Mouse (Mus musculus) MEL (cell line): ENCODE results near the gene Tnfsf9. TPM values are rescaled to one million over a fixed set of nuclear protein-coding genes. Genes with fewer than 3 reads are reported as not detected.
"Not testable (repeated sequence)": the region's sequence is repeated elsewhere in the genome, so short reads cannot be mapped to it uniquely, and the experiment has no call there.

Experiments
- DNase-seq: peaks from one replicate; pipeline ENCODE4 v3.0.0; 2011; ENCODE audit warnings: low read depth, low spot score
- H3K27ac ChIP-seq: 2 replicates; pipeline ENCODE4 v1.5.1; 2012; ENCODE audit warnings: low read depth, mild to moderate bottlenecking, control low read depth, low read length, moderate library complexity; ENCODE audit not compliant: control insufficient read depth
- H3K27me3 ChIP-seq, 2 experiments: fragments of 150-350 bp in 1 of 2; sonication (generic) in 1 of 2; 2 replicates each; pipeline ENCODE4 v1.6.1; 2012; ENCODE audit warnings: low read length in 2 of 2, mild to moderate bottlenecking in 2 of 2, improper control_type of control experiment in 1 of 2, moderate library complexity in 1 of 2; ENCODE audit not compliant: insufficient read depth in 2 of 2, control insufficient read depth in 1 of 2
- H3K36me3 ChIP-seq, 2 experiments: 2 replicates each; pipeline ENCODE4 v1.6.1; 2012 to 2014; ENCODE audit warnings: low read length in 2 of 2, improper control_type of control experiment in 1 of 2, inconsistent platforms in 1 of 2, mild to moderate bottlenecking in 1 of 2; ENCODE audit not compliant: insufficient read depth in 2 of 2, control insufficient read depth in 1 of 2
- H3K4me1 ChIP-seq, 2 experiments: fragments of 150-350 bp in 1 of 2; sonication (generic) in 1 of 2; 2 replicates each; pipeline ENCODE4 v1.6.1; 2012; ENCODE audit warnings: low read length in 2 of 2, improper control_type of control experiment in 1 of 2, mild to moderate bottlenecking in 1 of 2; ENCODE audit not compliant: insufficient read depth in 2 of 2, control insufficient read depth in 1 of 2
- H3K4me3 ChIP-seq, 2 experiments: fragments of 150-350 bp in 1 of 2; sonication (generic) in 1 of 2; 2 replicates each; pipeline ENCODE4 v1.5.1; 2012; ENCODE audit warnings: low read depth in 2 of 2, low read length in 2 of 2, mild to moderate bottlenecking in 2 of 2, moderate library complexity in 2 of 2, control low read depth in 1 of 2, improper control_type of control experiment in 1 of 2; ENCODE audit not compliant: control insufficient read depth in 1 of 2, insufficient read depth in 1 of 2
- H3K79me2 ChIP-seq: 2 replicates; pipeline ENCODE4 v1.6.1; 2012; ENCODE audit warnings: mild to moderate bottlenecking, low read length, moderate library complexity; ENCODE audit not compliant: control insufficient read depth, poor library complexity, insufficient read depth
- H3K9ac ChIP-seq: 2 replicates; pipeline ENCODE4 v1.6.1; 2012; ENCODE audit warnings: low read depth, mild to moderate bottlenecking, control low read depth, low read length, moderate library complexity; ENCODE audit not compliant: control insufficient read depth, poor library complexity, severe bottlenecking
- H3K9me3 ChIP-seq: fragments of 150-350 bp; sonication (generic); replicated peaks from 2 replicates; pipeline ENCODE4 v1.6.1; 2012; ENCODE audit warnings: mild to moderate bottlenecking, low read length, improper control_type of control experiment, moderate library complexity; ENCODE audit not compliant: insufficient read depth
- BHLHE40 ChIP-seq: IDR thresholded peaks from 2 replicates; pipeline ENCODE4 v1.6.1; 2012; ENCODE audit warnings: low read depth, mild to moderate bottlenecking, inconsistent platforms, low read length, improper control_type of control experiment, borderline replicate concordance
- CHD1 ChIP-seq: IDR thresholded peaks from 2 replicates; pipeline ENCODE4 v1.6.1; 2012; ENCODE audit warnings: low read depth, mild to moderate bottlenecking, inconsistent platforms, low read length, improper control_type of control experiment
- E2F4 ChIP-seq: IDR thresholded peaks from 2 replicates; pipeline ENCODE4 v1.6.1; 2011; ENCODE audit warnings: low read depth, low read length, improper control_type of control experiment, borderline replicate concordance
- ELF1 ChIP-seq: IDR thresholded peaks from 2 replicates; pipeline ENCODE4 v1.6.1; 2014; ENCODE audit warnings: low read depth, mild to moderate bottlenecking, inconsistent platforms, low read length, improper control_type of control experiment, moderate library complexity
- EP300 ChIP-seq, 2 experiments: IDR thresholded peaks; 2 replicates each; pipeline ENCODE4 v1.6.1; 2011; ENCODE audit warnings: improper control_type of control experiment in 2 of 2, low read length in 2 of 2, low read depth in 1 of 2, mild to moderate bottlenecking in 1 of 2
- ETS1 ChIP-seq: IDR thresholded peaks from 2 replicates; pipeline ENCODE4 v1.6.1; 2012; ENCODE audit warnings: low read depth, mild to moderate bottlenecking, inconsistent platforms, low read length, improper control_type of control experiment, moderate library complexity
- GABPA ChIP-seq: IDR thresholded peaks from 2 replicates; pipeline ENCODE4 v1.6.1; 2012; ENCODE audit warnings: low read depth, mild to moderate bottlenecking, inconsistent platforms, low read length, improper control_type of control experiment, moderate library complexity
- GATA1 ChIP-seq: IDR thresholded peaks from 2 replicates; pipeline ENCODE4 v1.6.1; 2011; ENCODE audit warnings: low read depth, low read length, improper control_type of control experiment
- HCFC1 ChIP-seq: IDR thresholded peaks from 2 replicates; pipeline ENCODE4 v1.6.1; 2012; ENCODE audit warnings: low read depth, mild to moderate bottlenecking, inconsistent platforms, low read length, improper control_type of control experiment, moderate library complexity
- KAT2A ChIP-seq: conservative IDR thresholded peaks from 2 replicates; pipeline ENCODE4 v1.6.1; 2012; ENCODE audit warnings: low read depth, low read length, improper control_type of control experiment, inconsistent platforms
- MAX ChIP-seq: IDR thresholded peaks from 2 replicates; pipeline ENCODE4 v1.6.1; 2011; ENCODE audit warnings: low read length, improper control_type of control experiment
- MYB ChIP-seq: IDR thresholded peaks from 2 replicates; pipeline ENCODE4 v1.6.1; 2011; ENCODE audit warnings: mild to moderate bottlenecking, low read depth, low read length, improper control_type of control experiment
- NELFE ChIP-seq: IDR thresholded peaks from 2 replicates; pipeline ENCODE4 v1.6.1; 2011; ENCODE audit warnings: low read depth, low read length, improper control_type of control experiment
- POLR2A ChIP-seq, 2 experiments: IDR thresholded peaks; 2 replicates each; pipeline ENCODE4 v1.6.1; 2011 to 2012; ENCODE audit warnings: low read length in 2 of 2, mild to moderate bottlenecking in 2 of 2, control low read depth in 1 of 2, improper control_type of control experiment in 1 of 2, low read depth in 1 of 2, moderate library complexity in 1 of 2; ENCODE audit not compliant: control insufficient read depth in 1 of 2, insufficient read depth in 1 of 2, poor library complexity in 1 of 2
- POLR2AphosphoS2 ChIP-seq: IDR thresholded peaks from 2 replicates; pipeline ENCODE4 v1.6.1; 2011; ENCODE audit warnings: low read length, improper control_type of control experiment
- POLR2AphosphoS5 ChIP-seq: IDR thresholded peaks from 2 replicates; pipeline ENCODE4 v1.6.1; 2012; ENCODE audit warnings: low read depth, borderline replicate concordance, mild to moderate bottlenecking, inconsistent platforms, low read length, moderate library complexity, mixed read lengths
- RAD21 ChIP-seq: IDR thresholded peaks from 2 replicates; pipeline ENCODE4 v1.6.1; 2011; ENCODE audit warnings: mild to moderate bottlenecking, low read depth, low read length, improper control_type of control experiment
- TAL1 ChIP-seq: IDR thresholded peaks from 2 replicates; pipeline ENCODE4 v1.6.1; 2012; ENCODE audit warnings: mild to moderate bottlenecking, inconsistent platforms, low read length, moderate library complexity, mixed read lengths
- TBP ChIP-seq: IDR thresholded peaks from 2 replicates; pipeline ENCODE4 v1.8.0; 2011; ENCODE audit warnings: low read depth, low read length, improper control_type of control experiment
- TCF12 ChIP-seq: IDR thresholded peaks from 2 replicates; pipeline ENCODE4 v1.6.1; 2014; ENCODE audit warnings: low read depth, mild to moderate bottlenecking, inconsistent platforms, low read length, improper control_type of control experiment, moderate library complexity
- UBTF ChIP-seq: IDR thresholded peaks from 2 replicates; pipeline ENCODE4 v1.6.1; 2012; ENCODE audit warnings: low read depth, mild to moderate bottlenecking, inconsistent platforms, low read length, improper control_type of control experiment, moderate library complexity, borderline replicate concordance; ENCODE audit not compliant: insufficient read depth
- ZC3H11A ChIP-seq: IDR thresholded peaks from 2 replicates; pipeline ENCODE4 v1.6.1; 2012; ENCODE audit warnings: low read depth, mild to moderate bottlenecking, inconsistent platforms, low read length, improper control_type of control experiment
- ZKSCAN1 ChIP-seq: IDR thresholded peaks from 2 replicates; pipeline ENCODE4 v1.6.1; 2012; ENCODE audit warnings: low read depth, mild to moderate bottlenecking, inconsistent platforms, low read length, improper control_type of control experiment, moderate library complexity
- ZMIZ1 ChIP-seq: IDR thresholded peaks from 2 replicates; pipeline ENCODE4 v1.6.1; 2012; ENCODE audit warnings: low read depth, mild to moderate bottlenecking, inconsistent platforms, low read length, improper control_type of control experiment, moderate library complexity
- polyA plus RNA-seq, 2 experiments: library from polyadenylated mRNA; stranded (reverse) in 1 of 2; unstranded in 1 of 2; fragments of >175 nt in 1 of 2; fragments of >200 nt in 1 of 2; gene quantifications; 2 replicates each; pipeline versions ENCODE4 v1.2.1 to v1.2.4; 2012; ENCODE audit warnings: low replicate concordance in 2 of 2, low read depth in 1 of 2; ENCODE audit not compliant: insufficient read length in 2 of 2, insufficient read depth in 1 of 2, missing spikeins in 1 of 2
- total RNA-seq: library from RNA; depleted of rRNA; stranded (reverse); fragments of 300-350 nt; gene quantifications from 2 replicates; pipeline ENCODE4 v1.2.3, GENCODE M21; 2012

The Tnfsf9 gene
- total and polyA plus RNA-seq, 3 experiments = 2.0 to 3.4 TPM; not detected in 1

DNA sequence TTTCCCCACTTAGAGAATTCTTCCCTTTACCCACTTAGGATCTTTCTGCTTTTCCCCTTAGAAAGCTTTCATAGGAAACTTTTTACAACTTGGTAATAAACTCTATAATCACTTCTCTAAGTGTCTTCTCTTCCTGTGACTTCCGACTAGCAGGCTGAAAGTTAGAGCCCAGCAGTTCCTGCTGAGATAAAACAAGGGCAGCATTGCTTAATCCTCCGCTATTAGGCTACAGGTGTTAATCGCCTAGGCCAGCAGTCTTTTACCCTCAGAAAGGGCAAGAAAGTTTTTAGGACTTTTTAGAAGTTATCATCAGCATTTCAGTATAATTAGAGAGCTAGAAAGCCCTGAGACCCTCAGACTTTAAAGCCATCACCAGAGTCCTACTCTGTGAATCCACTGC lies 28.9 kb downstream of the Tnfsf9 start:
- H3K9me3 ChIP-seq, H3K79me2 ChIP-seq, H3K27me3 ChIP-seq, H3K9ac ChIP-seq: not testable (repeated sequence)
- Histone ChIP-seq H3K36me3 (peaks cover 0 to 35% of the 10 kb centered on the region in 2 experiments; a peak in 2 of 4 replicates), H3K27ac (peak overlapping the region; percentile 54), H3K4me3 (peak overlapping the region in 1 of 2 experiments; percentile 48; a peak in 2 of 4 replicates), H3K4me1 (peaks cover 25 to 43% of the 10 kb centered on the region in 2 experiments)
- peak; percentile 76 for DNase-seq
- peak; percentile 71 for TF ChIP-seq ETS1
- TF ChIP-seq TCF12 = peak; percentile 49; the same call in 1 of the 2 replicates
- 0 out of 2 replicates have a peak, but pooled peaks have one; percentile 9 for TF ChIP-seq HCFC1
- 0 out of 4 replicates have a peak, but pooled peaks of 1 of the 2 experiments have one; percentile 26 for TF ChIP-seq POLR2A (IDR thresholded peaks at IDR 0.05; ENCODE audit: control insufficient read depth in 1 of 2, insufficient read depth in 1 of 2, low read depth in 1 of 2, low read length in 2 of 2, poor library complexity in 1 of 2)
- peak; percentile 71 for TF ChIP-seq GATA1
- TF ChIP-seq EP300 (IDR thresholded peaks at IDR 0.05; ENCODE audit: low read depth in 1 of 2, low read length in 2 of 2) = peak; percentile 65 to 70
- peak; percentile 55 for TF ChIP-seq TAL1

DNA sequence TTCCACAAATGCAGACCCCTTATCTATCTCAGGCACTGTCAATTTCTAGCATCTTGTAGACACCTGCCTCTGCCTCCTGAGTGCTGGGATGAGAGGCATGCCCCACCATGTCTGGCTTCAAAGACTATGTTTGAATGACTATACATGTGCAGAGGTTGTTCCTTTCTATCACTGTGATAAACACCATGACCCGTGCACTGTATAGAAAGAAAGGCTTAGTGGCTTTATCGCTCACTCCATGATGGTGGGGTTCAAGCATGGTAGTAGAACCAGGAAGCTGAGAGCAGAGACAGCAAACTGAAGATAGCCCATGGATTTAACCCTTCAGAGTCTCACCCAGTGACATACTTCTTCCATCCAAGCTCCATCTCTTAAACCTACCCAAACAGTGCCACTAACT lies 29.6 kb downstream of the Tnfsf9 start:
- Histone ChIP-seq H3K36me3 (peaks cover 0 to 36% of the 10 kb centered on the region in 2 experiments; a peak in 2 of 4 replicates), H3K27ac (peak overlapping the region; percentile 54), H3K4me3 (no peak overlapping the region)
- TF ChIP-seq BHLHE40 (0 out of 2 replicates have a peak, but pooled peaks have one; percentile 35), RAD21 (no peak), ELF1 (peak; percentile 50; the same call in 1 of the 2 replicates), TAL1 (peak; percentile 59), ETS1 (0 out of 2 replicates have a peak, but pooled peaks have one; percentile 32), ZKSCAN1 (no peak), MAX (0 out of 2 replicates have a peak, but pooled peaks have one; percentile 37), EP300 (IDR thresholded peaks at IDR 0.05; ENCODE audit: low read depth in 1 of 2, low read length in 2 of 2) (peak; percentile 3 to 67; a peak in 3 of 4 replicates), POLR2AphosphoS2 (no peak), GATA1 (peak; percentile 63; the same call in 1 of the 2 replicates), HCFC1 (no peak)
- TF ChIP-seq, all 39 proteins: peak for 7
- Histone ChIP-seq H3K27me3 (no peaks in the 10 kb centered on the region), H3K9me3 (no peaks in the 10 kb centered on the region), H3K9ac (no peak overlapping the region), H3K4me1 (peaks cover 25 to 41% of the 10 kb centered on the region in 2 experiments), H3K79me2 (no peaks in the 10 kb centered on the region)
- peak; percentile 69 for DNase-seq

DNA sequence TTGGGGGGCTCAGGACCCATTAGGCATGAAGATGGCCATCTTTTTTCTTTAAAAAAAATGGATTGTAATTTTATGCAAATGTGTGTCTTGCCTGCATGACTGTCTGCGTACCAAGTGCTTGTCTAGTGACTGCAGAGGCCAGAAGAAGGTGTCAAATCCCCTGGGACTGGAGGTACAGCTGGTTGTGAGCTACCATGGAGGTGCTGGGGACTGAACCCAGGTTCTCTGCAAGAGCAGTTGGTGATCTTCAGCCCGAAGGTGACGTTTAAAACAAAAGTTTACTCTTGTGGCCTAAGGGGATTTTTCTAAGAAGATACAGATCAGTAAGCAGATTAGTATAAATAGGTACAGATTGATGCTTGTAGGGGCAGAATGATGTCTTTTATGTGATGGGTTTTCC lies 30.5 kb downstream of the Tnfsf9 start:
- Histone ChIP-seq H3K79me2 (no peaks in the 10 kb centered on the region), H3K4me1 (peaks cover 22 to 48% of the 10 kb centered on the region in 2 experiments)
- no peak for DNase-seq
- TF ChIP-seq TBP (no peak), UBTF (no peak), KAT2A (no peak), RAD21 (no peak), MYB (no peak), POLR2AphosphoS5 (no peak), GABPA (no peak), CHD1 (no peak), ZMIZ1 (no peak), BHLHE40 (no peak), E2F4 (no peak), ZC3H11A (no peak), NELFE (no peak)
- TF ChIP-seq, all 39 proteins: peak for 0
- Histone ChIP-seq H3K27me3 (no peaks in the 10 kb centered on the region), H3K9ac (no peak overlapping the region), H3K27ac (no peak overlapping the region), H3K4me3 (no peak overlapping the region), H3K36me3 (peaks cover 0 to 36% of the 10 kb centered on the region in 2 experiments; a peak in 2 of 4 replicates), H3K9me3 (no peaks in the 10 kb centered on the region)
